Mouse (Mus musculus) liver, embryonic 13.5 days (tissue): Measurements from ENCODE around the gene Zfp764. TPM values are rescaled to one million over a fixed set of nuclear protein-coding genes. Genes with fewer than 3 reads are reported as not detected.
"Not testable (repeated sequence)": the region's sequence is repeated elsewhere in the genome, so short reads cannot be mapped to it uniquely, and the experiment has no call there.

ENCODE experiments used
- ATAC-seq: fragments of 200-750 bp; cut with Nextera tagmentation; 2 replicates; pipeline ENCODE4 v1.8.0; 2017; ENCODE audit warnings: low read depth, mild to moderate bottlenecking, moderate number of reproducible peaks, moderate library complexity
- DNase-seq: peaks from one replicate; pipeline ENCODE4 v3.0.0; 2022
- H3K27ac ChIP-seq: fragments of 300-500 bp; sonication (generic); 2 replicates; pipeline ENCODE4 v1.5.1; 2015; ENCODE audit warnings: moderate library complexity, mild to moderate bottlenecking, inconsistent platforms
- H3K27me3 ChIP-seq: fragments of 300-500 bp; sonication (generic); 2 replicates; pipeline ENCODE4 v1.6.1; 2015; ENCODE audit warnings: mild to moderate bottlenecking, inconsistent platforms
- H3K36me3 ChIP-seq: fragments of 300-500 bp; sonication (generic); 2 replicates; pipeline ENCODE4 v1.6.1; 2015; ENCODE audit warnings: mild to moderate bottlenecking, inconsistent platforms
- H3K4me1 ChIP-seq: fragments of 300-500 bp; sonication (generic); replicated peaks from 2 replicates; pipeline ENCODE4 v1.6.1; 2015; ENCODE audit warnings: inconsistent platforms
- H3K4me2 ChIP-seq: fragments of 300-500 bp; sonication (generic); 2 replicates; pipeline ENCODE4 v1.6.1; 2015; ENCODE audit warnings: inconsistent platforms, mild to moderate bottlenecking, moderate library complexity
- H3K4me3 ChIP-seq: fragments of 300-500 bp; sonication (generic); replicated peaks from 2 replicates; pipeline ENCODE4 v1.5.1; 2015; ENCODE audit warnings: mild to moderate bottlenecking, inconsistent platforms
- H3K9ac ChIP-seq: fragments of 300-500 bp; sonication (generic); 2 replicates; pipeline ENCODE4 v1.6.1; 2015; ENCODE audit warnings: mild to moderate bottlenecking, inconsistent platforms
- H3K9me3 ChIP-seq: fragments of 300-500 bp; sonication (generic); replicated peaks from 2 replicates; pipeline ENCODE4 v1.6.1; 2016; ENCODE audit warnings: inconsistent platforms
- WGBS: fragments of 180-500 bp; shearing (Covaris S2); methylation state at CpG from one replicate; pipeline ENCODE4 v1.1.7; 2015; ENCODE audit not compliant: insufficient replicate concordance; 5-methylcytosine and 5-hydroxymethylcytosine counted together
- polyA plus RNA-seq: library from polyadenylated mRNA; unstranded; fragments of >200 nt; fragmentation: Nextera tagmentation; extraction: Ambion mirVana; gene quantifications from 2 replicates; pipeline ENCODE4 v1.2.1, GENCODE M21; 2015

The Zfp764 gene
- polyA plus RNA-seq, 1 experiment from 2014 or later = 1.1 TPM

GRCm38 (mm10) chr7:127390306-127390705 is 16.3 kb downstream of the Zfp764 start:
- peaks cover 16% of the 10 kb centered on the region for H3K36me3 ChIP-seq
- ATAC-seq = no peak
- WGBS = 71% methylated on average over 7 of the region's 7 CpGs

GRCm38 (mm10) chr7:127388201-127388600 is 18.4 kb downstream of the Zfp764 start:
- H3K9ac ChIP-seq, ATAC-seq, H3K4me3 ChIP-seq, DNase-seq, H3K27me3 ChIP-seq, H3K27ac ChIP-seq, H3K4me2 ChIP-seq, H3K9me3 ChIP-seq: not testable (repeated sequence)
- H3K36me3 ChIP-seq = peaks cover 31% of the 10 kb centered on the region
- peaks cover 18% of the 10 kb centered on the region for H3K4me1 ChIP-seq

More at GRCm38 (mm10) chr7:127390306-127390705, 16.3 kb downstream of the Zfp764 start:
- Histone ChIP-seq H3K9ac (no peak overlapping the region), H3K4me3 (no peak overlapping the region), H3K27me3 (no peaks in the 10 kb centered on the region), H3K9me3 (no peaks in the 10 kb centered on the region), H3K27ac (no peak overlapping the region), H3K4me2 (no peak overlapping the region), H3K4me1 (peaks cover 28% of the 10 kb centered on the region)
- DNase-seq = no peak

- ATAC-seq (peak; percentile 86), DNase-seq (peak; percentile 85)
- Histone ChIP-seq H3K27ac (peak within 1 kb of the TSS; percentile 26; the same call in 1 of the 2 replicates), H3K9me3 (peaks cover 6% of the 10 kb centered on the region; the same call in 1 of the 2 replicates), H3K36me3 (peaks cover 38% of the 10 kb centered on the region), H3K9ac (peak within 1 kb of the TSS; percentile 78), H3K4me2 (peak within 1 kb of the TSS; percentile 88), H3K4me3 (peak within 1 kb of the TSS; percentile 67), H3K4me1 (peaks cover 7% of the 10 kb centered on the region), H3K27me3 (no peaks in the 10 kb centered on the region)
- 10% methylated on average over 38 of the region's 38 CpGs for WGBS
These were observed 19.8 kb downstream of the Zfp764 start, which contains the start of gene 9130019O22Rik for GRCm38 (mm10) chr7:127386641-127387392. TSS of gene 9130019O22Rik (minus strand) at chr7:127387166.

- DNase-seq, ATAC-seq, H3K4me1 ChIP-seq, H3K4me3 ChIP-seq, H3K27ac ChIP-seq, H3K9me3 ChIP-seq, H3K27me3 ChIP-seq, H3K4me2 ChIP-seq, H3K9ac ChIP-seq: not testable (repeated sequence)
- H3K36me3 ChIP-seq = peaks cover 29% of the 10 kb centered on the region
- WGBS = 79% methylated on average over 4 of the region's 4 CpGs
These were observed 21.1 kb downstream of the Zfp764 start for GRCm38 (mm10) chr7:127385560-127385959.

GRCm38 (mm10) chr7:127378310-127378921 is 28.2 kb downstream of the Zfp764 start:
- Histone ChIP-seq H3K9me3 (no peaks in the 10 kb centered on the region), H3K4me1 (peaks cover 27% of the 10 kb centered on the region), H3K36me3 (peaks cover 21% of the 10 kb centered on the region), H3K27ac (no peak overlapping the region), H3K4me3 (no peak overlapping the region), H3K4me2 (no peak overlapping the region), H3K27me3 (no peaks in the 10 kb centered on the region), H3K9ac (no peak overlapping the region)
- 32% methylated on average over 6 of the region's 6 CpGs for WGBS
- ATAC-seq (no peak), DNase-seq (no peak)

- H3K4me2 ChIP-seq = peak within 1 kb of the TSS; percentile 87
- 2% methylated on average over 49 of the region's 49 CpGs for WGBS
These were observed 31.1 kb downstream of the Zfp764 start, which contains the start of gene Zfp747 for GRCm38 (mm10) chr7:127375271-127376245. TSS of gene Zfp747 (minus strand) at chr7:127376050.

GRCm38 (mm10) chr7:127371870-127372269 is 34.8 kb downstream of the Zfp764 start:
- H3K4me2 ChIP-seq, H3K9me3 ChIP-seq, H3K9ac ChIP-seq, H3K27me3 ChIP-seq, H3K4me3 ChIP-seq, DNase-seq, ATAC-seq, H3K27ac ChIP-seq: not testable (repeated sequence)
- Histone ChIP-seq H3K36me3 (peaks cover 11% of the 10 kb centered on the region), H3K4me1 (peaks cover 20% of the 10 kb centered on the region)
- 72% methylated on average over 3 of the region's 3 CpGs for WGBS

More at GRCm38 (mm10) chr7:127375271-127376245, 31.1 kb downstream of the Zfp764 start, which contains the start of gene Zfp747:
- ATAC-seq = peak; percentile 97
- peaks cover 34% of the 10 kb centered on the region for H3K4me1 ChIP-seq
- peaks cover 11% of the 10 kb centered on the region for H3K36me3 ChIP-seq
- peak within 1 kb of the TSS; percentile 75 for H3K27ac ChIP-seq
- peak; percentile 95 for DNase-seq
- peak within 1 kb of the TSS; percentile 83 for H3K9ac ChIP-seq
- peak within 1 kb of the TSS; percentile 79 for H3K4me3 ChIP-seq
- H3K27me3 ChIP-seq, H3K9me3 ChIP-seq: not testable (repeated sequence)

GRCm38 (mm10) chr7:127371213-127371612 is 35.4 kb downstream of the Zfp764 start:
- DNase-seq (no peak), ATAC-seq (no peak)
- Histone ChIP-seq H3K4me1 (peaks cover 17% of the 10 kb centered on the region), H3K4me3 (no peak overlapping the region), H3K36me3 (peaks cover 11% of the 10 kb centered on the region), H3K4me2 (no peak overlapping the region), H3K9me3 (no peaks in the 10 kb centered on the region), H3K27ac (no peak overlapping the region), H3K27me3 (no peaks in the 10 kb centered on the region), H3K9ac (no peak overlapping the region)
- 22% methylated on average over 2 of the region's 2 CpGs for WGBS

- H3K4me3 ChIP-seq = no peak overlapping the region
- H3K27me3 ChIP-seq = peaks cover 21% of the 10 kb centered on the region
- no peak overlapping the region for H3K4me2 ChIP-seq
- DNase-seq (no peak), ATAC-seq (no peak)
- WGBS = 68% methylated on average over 3 of the region's 3 CpGs
- H3K9ac ChIP-seq = no peak overlapping the region
- no peaks in the 10 kb centered on the region for H3K9me3 ChIP-seq
- H3K36me3 ChIP-seq = no peaks in the 10 kb centered on the region
- no peak overlapping the region for H3K27ac ChIP-seq
- H3K4me1 ChIP-seq = peaks cover 14% of the 10 kb centered on the region
These were observed 40.4 kb downstream of the Zfp764 start for GRCm38 (mm10) chr7:127366249-127366648.

- peaks cover 28% of the 10 kb centered on the region for H3K27me3 ChIP-seq
- H3K9me3 ChIP-seq = no peaks in the 10 kb centered on the region
- no peak overlapping the region for H3K27ac ChIP-seq
- WGBS = 72% methylated on average over 4 of the region's 4 CpGs
- no peaks in the 10 kb centered on the region for H3K36me3 ChIP-seq
- H3K4me2 ChIP-seq = no peak overlapping the region
- H3K9ac ChIP-seq = no peak overlapping the region; the same call in 1 of the 2 replicates
- DNase-seq = no peak
- peaks cover 12% of the 10 kb centered on the region for H3K4me1 ChIP-seq
- H3K4me3 ChIP-seq = no peak overlapping the region
- ATAC-seq = no peak
These were observed 42.5 kb downstream of the Zfp764 start for GRCm38 (mm10) chr7:127364166-127364565.
